Mouse (Mus musculus) kidney, embryonic 14.5 days (tissue): Measurements from ENCODE around the gene Rps6ka1. TPM values are rescaled to one million over a fixed set of nuclear protein-coding genes. Genes with fewer than 3 reads are reported as not detected.

Experiments used
- ATAC-seq: fragments of 200-750 bp; cut with Nextera tagmentation; 2 replicates; pipeline ENCODE4 v1.8.0; 2017; ENCODE audit warnings: moderate number of reproducible peaks, mild to moderate bottlenecking, moderate TSS enrichment, moderate library complexity; ENCODE audit not compliant: low FRiP score, low TSS enrichment
- H3K27ac ChIP-seq: fragments of 300-500 bp; sonication (generic); 2 replicates; pipeline ENCODE4 v1.5.1; 2014; ENCODE audit warnings: low read depth, mild to moderate bottlenecking, low read length, moderate library complexity, mixed read lengths
- H3K27me3 ChIP-seq: fragments of 300-500 bp; sonication (generic); 2 replicates; pipeline ENCODE4 v1.6.1; 2014; ENCODE audit warnings: mild to moderate bottlenecking, low read length; ENCODE audit not compliant: control insufficient read depth, insufficient read depth
- H3K36me3 ChIP-seq: fragments of 300-500 bp; sonication (generic); 2 replicates; pipeline ENCODE4 v1.6.1; 2014; ENCODE audit warnings: low read length, mixed read lengths; ENCODE audit not compliant: control insufficient read depth, insufficient read depth
- H3K4me1 ChIP-seq: fragments of 300-500 bp; sonication (generic); 2 replicates; pipeline ENCODE4 v1.6.1; 2014; ENCODE audit warnings: low read length, mixed read lengths; ENCODE audit not compliant: control insufficient read depth, insufficient read depth
- H3K4me2 ChIP-seq: fragments of 300-500 bp; sonication (generic); replicated peaks from 2 replicates; pipeline ENCODE4 v1.6.1; 2014; ENCODE audit warnings: low read depth, mild to moderate bottlenecking, low read length
- H3K4me3 ChIP-seq: fragments of 300-500 bp; sonication (generic); 2 replicates; pipeline ENCODE4 v1.5.1; 2014; ENCODE audit warnings: mild to moderate bottlenecking, low read length
- H3K9ac ChIP-seq: fragments of 300-500 bp; sonication (generic); 2 replicates; pipeline ENCODE4 v1.6.1; 2014; ENCODE audit warnings: low read depth, mild to moderate bottlenecking, low read length, moderate library complexity
- H3K9me3 ChIP-seq: fragments of 300-500 bp; sonication (generic); 2 replicates; pipeline ENCODE4 v1.6.1; 2016; ENCODE audit warnings: low read length; ENCODE audit not compliant: control insufficient read depth
- WGBS: fragments of 180-500 bp; shearing (Covaris S2); extraction: QIAGEN DNeasy Blood & Tissue Kit; methylation state at CpG from one replicate; pipeline ENCODE4 v1.1.7; 2014; 5-methylcytosine and 5-hydroxymethylcytosine counted together
- polyA plus RNA-seq: library from polyadenylated mRNA; unstranded; fragments of >200 nt; fragmentation: Nextera tagmentation; extraction: Ambion mirVana; gene quantifications from 2 replicates; pipeline ENCODE4 v1.2.1, GENCODE M21; 2014

Gene Rps6ka1
- polyA plus RNA-seq, 1 experiment from 2014 or later = 49.8 TPM

DNA sequence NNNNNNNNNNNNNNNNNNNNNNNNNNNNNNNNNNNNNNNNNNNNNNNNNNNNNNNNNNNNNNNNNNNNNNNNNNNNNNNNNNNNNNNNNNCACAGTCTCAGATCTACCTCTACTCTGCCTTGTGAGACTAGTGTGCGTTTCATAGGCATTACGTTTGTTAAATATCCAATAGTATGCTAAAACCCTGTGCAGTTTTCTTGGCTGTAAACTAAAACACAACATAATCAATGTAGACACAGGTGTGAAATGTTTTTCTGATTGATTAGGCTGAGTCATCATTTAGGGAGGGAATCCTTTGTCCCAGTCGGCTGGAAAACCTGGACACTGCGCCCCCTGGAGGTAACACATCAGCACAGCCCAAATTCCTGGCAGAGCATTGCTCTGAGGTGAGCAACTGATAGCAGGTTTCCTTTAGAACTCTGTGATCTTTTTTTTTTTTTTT is 48.2 kb downstream of the Rps6ka1 start:
- H3K27me3 ChIP-seq = no peaks in the 10 kb centered on the region
- no peak for ATAC-seq
- H3K4me3 ChIP-seq = no peak overlapping the region
- H3K4me1 ChIP-seq = no peaks in the 10 kb centered on the region
- no peaks in the 10 kb centered on the region for H3K9me3 ChIP-seq
- H3K4me2 ChIP-seq = no peak overlapping the region
- WGBS = 70% methylated on average over 4 of the region's 4 CpGs
- no peak overlapping the region for H3K27ac ChIP-seq
- no peak overlapping the region for H3K9ac ChIP-seq
- no peaks in the 10 kb centered on the region for H3K36me3 ChIP-seq

DNA sequence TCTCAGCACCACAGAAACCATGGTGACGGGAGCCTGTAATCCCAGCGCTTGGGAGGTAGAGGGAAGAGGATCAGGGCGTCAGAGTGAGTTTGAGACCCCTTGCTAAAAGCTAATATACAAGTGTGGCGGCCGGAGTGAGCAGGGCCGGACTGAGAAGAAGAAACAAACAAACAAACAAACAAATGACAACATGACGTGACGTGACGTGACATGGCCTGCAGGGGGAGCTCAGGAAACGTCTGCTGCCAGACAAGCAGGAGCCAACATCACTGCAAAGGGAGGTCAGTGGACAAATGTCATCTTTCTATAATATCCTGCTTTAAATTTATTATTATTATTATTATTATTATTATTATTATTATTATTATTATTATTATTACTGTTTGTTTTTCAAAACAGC is 51.0 kb downstream of the Rps6ka1 start:
- H3K4me3 ChIP-seq = no peak overlapping the region
- no peaks in the 10 kb centered on the region for H3K36me3 ChIP-seq
- H3K4me2 ChIP-seq = no peak overlapping the region
- WGBS = 64% methylated on average over 10 of the region's 10 CpGs
- no peaks in the 10 kb centered on the region for H3K4me1 ChIP-seq
- H3K27ac ChIP-seq = no peak overlapping the region
- no peaks in the 10 kb centered on the region for H3K27me3 ChIP-seq
- no peak for ATAC-seq
- no peak overlapping the region for H3K9ac ChIP-seq
- H3K9me3 ChIP-seq = no peaks in the 10 kb centered on the region

DNA sequence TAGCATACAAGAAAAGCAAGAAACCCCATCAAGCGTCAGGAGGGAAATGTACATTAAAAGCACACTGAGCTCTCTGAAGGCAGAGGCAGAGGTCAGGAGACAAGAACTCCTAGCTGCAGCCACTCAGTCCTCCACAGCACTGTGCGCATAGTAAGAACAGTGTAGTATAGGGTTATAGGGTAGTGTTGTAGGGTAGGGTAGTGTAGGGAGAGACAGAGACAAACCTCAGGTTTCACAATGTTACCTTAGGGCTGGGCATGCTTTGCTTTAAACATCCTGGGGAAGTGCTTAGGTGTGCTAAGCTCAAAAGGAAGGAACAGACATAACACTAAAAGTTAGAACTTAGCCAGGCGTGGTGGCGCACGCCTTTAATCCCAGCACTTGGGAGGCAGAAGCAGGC is 52.4 kb downstream of the Rps6ka1 start:
- Histone ChIP-seq H3K36me3 (no peaks in the 10 kb centered on the region), H3K4me3 (no peak overlapping the region), H3K27ac (no peak overlapping the region), H3K27me3 (no peaks in the 10 kb centered on the region), H3K9me3 (no peaks in the 10 kb centered on the region), H3K9ac (no peak overlapping the region), H3K4me1 (no peaks in the 10 kb centered on the region), H3K4me2 (no peak overlapping the region)
- WGBS = 97% methylated on average over 5 of the region's 5 CpGs
- no peak for ATAC-seq

DNA sequence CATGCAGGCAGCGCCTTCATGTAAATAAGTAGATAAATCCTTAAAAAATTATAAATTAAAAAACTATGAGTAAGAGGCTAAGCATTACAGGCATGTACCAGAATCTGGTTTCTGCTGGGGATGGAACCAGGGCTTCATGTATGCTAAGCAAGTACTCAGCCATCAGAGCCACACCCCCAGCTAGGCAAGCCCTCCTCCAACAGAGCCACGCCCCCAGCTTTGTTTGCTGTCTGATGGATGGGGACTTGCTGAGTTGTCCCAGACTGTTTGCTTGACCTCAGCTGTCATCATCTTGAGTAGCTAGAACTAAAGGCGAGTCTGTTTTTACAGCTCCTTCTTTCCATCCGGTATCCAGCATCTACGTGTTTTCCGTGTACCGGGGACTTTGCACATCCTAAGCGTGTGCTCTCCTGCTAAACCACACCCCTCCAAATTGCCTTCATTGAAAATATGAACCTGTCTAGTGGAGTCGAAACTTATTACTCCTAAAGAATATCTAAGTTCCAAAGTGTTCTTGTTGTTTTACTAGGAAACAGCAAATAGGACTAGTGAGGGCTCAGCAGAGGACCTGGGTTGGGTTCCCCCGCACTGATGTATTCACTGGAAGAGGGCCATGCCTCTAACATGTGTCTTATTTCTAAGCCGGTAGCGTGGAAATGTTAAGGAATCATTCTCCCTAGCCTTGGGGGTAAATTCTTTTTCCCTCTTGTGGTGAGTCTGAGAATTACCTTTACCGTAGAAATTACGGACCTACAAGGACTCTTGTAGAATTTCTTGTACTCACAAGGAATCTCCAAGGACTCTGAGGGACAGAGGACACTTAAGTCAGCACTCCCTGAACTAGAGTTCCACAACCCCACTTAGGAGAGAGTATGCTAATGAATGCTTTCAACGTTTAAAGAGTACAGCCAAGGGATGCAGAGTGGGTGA is 54.4 kb downstream of the Rps6ka1 start:
- Histone ChIP-seq H3K27me3 (no peaks in the 10 kb centered on the region), H3K36me3 (no peaks in the 10 kb centered on the region), H3K4me2 (no peak overlapping the region), H3K4me1 (no peaks in the 10 kb centered on the region), H3K9me3 (no peaks in the 10 kb centered on the region), H3K9ac (no peak overlapping the region), H3K4me3 (no peak overlapping the region), H3K27ac (peak overlapping the region; percentile 62; the same call in 1 of the 2 replicates)
- WGBS = 61% methylated on average over 15 of the region's 15 CpGs
- 0 out of 2 replicates have a peak, but pooled peaks have one; percentile 25 for ATAC-seq

DNA sequence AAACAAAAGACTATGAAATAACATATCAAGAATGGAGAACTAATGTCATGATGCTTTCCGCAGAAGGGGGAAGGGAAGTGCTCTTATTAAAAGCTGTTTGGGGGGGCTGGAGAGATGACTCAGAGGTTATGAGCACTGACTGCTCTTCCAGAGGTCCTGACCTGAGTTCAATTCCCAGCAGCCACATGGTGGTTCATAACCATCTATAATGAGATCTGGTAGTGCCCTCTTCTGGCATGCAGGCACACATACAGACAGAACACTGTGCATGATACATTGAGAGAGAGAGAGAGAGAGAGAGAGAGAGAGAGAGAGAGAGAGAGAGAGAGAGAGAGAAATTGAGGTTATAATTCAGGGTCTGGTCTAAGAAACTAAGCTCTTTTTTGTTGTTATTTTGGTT is 57.1 kb downstream of the Rps6ka1 start:
- no peak overlapping the region for H3K4me3 ChIP-seq
- H3K4me2 ChIP-seq = no peak overlapping the region
- ATAC-seq = no peak
- H3K9ac ChIP-seq = no peak overlapping the region
- H3K36me3 ChIP-seq = no peaks in the 10 kb centered on the region
- no peaks in the 10 kb centered on the region for H3K27me3 ChIP-seq
- H3K27ac ChIP-seq = no peak overlapping the region
- 100% methylated on average over 1 of the region's 1 CpGs for WGBS
- no peaks in the 10 kb centered on the region for H3K9me3 ChIP-seq
- 0 out of 2 replicates have a peak, but pooled peaks cover 6% of the 10 kb centered on the region for H3K4me1 ChIP-seq

DNA sequence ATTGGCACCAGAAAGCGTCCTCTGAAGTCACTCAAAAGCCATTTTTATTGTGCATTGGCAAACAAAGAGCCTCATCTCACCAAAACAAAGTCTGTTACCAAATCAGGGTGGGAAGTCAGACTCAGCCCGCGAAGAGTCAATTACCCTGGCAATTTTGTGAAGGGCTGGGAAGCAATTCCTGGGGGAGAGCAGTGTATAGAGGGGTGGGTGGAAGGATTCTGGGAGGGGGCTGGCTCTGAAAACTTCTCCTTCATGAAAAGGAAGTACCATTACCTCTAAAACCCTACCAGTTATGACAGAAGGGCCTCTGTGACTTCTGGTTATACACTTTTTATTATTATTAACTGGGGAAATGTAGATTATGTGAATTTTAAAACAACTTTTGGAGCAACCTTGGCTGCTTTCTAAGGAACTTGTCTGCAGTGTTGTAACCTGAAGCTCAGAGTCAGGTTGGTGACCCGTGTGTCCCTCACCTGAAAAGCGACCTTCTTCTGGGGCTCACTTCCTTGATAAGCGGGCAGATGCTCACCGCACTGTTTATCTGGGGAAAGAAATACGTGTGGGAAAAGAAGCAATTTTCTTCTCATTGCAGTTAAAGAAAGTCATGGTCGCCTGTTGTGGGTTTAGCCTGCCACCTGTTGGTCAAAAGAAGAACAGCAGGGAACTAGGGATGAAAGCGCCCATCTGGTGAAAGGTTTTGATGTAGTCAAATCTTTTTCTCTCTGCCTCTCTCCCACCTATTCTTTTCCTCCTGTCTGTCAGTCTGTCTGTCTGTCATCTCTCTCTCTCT is 58.1 kb downstream of the Rps6ka1 start:
- no peak overlapping the region for H3K9ac ChIP-seq
- H3K4me3 ChIP-seq = no peak overlapping the region
- no peak for ATAC-seq
- no peaks in the 10 kb centered on the region for H3K27me3 ChIP-seq
- 0 out of 2 replicates have a peak overlapping the region, but pooled peaks have one; percentile 4 for H3K4me2 ChIP-seq
- H3K36me3 ChIP-seq = no peaks in the 10 kb centered on the region
- no peak overlapping the region for H3K27ac ChIP-seq
- 0 out of 2 replicates have a peak, but pooled peaks cover 6% of the 10 kb centered on the region for H3K4me1 ChIP-seq
- H3K9me3 ChIP-seq = no peaks in the 10 kb centered on the region
- WGBS = 5% methylated on average over 10 of the region's 10 CpGs

DNA sequence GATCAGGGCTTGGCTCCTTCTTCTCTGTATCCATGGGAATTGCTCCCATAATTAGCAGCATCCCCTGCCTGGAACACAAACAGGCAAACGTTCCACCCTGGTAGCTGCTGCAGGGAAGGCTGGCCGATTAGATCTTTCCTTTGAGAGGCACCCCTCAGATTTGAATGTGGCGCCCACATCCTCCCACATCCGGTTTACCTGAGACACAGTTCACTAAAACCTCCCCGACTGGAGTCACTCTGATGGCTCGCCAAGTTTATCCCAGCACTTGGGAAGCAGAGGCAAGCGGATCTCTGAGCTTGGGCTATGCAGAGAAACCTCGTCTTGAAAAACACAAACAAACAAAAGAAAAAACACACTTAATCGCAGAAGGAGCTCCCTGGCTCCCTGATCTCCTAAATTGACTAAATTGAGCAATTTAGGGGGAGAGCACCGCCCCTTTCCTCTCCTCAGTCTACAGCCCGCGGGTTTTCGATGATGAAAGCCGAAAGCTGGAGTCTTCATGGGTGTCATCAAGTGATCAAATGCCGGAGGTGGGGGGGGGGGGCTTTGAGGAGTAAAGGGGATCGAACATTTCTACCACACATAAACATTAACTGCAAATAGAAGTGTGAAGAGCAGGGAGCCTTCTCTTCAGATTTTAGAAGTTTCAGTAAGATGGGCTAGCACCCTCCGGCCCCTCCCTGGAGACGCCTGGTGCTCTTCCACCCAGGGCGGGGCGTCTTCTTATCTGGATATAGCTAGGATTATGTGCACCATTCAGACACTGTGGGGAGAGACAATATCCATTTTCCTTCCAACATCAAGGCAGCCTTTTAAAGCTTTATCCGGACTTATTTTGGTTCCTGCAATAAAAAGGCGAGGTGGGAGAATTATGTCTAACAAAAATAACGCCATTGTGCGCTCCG is 59.5 kb downstream of the Rps6ka1 start:
- Histone ChIP-seq H3K4me1 (0 out of 2 replicates have a peak, but pooled peaks cover 6% of the 10 kb centered on the region), H3K27me3 (no peaks in the 10 kb centered on the region), H3K9me3 (no peaks in the 10 kb centered on the region), H3K27ac (no peak overlapping the region), H3K4me2 (peak overlapping the region; percentile 17), H3K36me3 (no peaks in the 10 kb centered on the region), H3K9ac (no peak overlapping the region), H3K4me3 (peak overlapping the region; percentile 2; the same call in 1 of the 2 replicates)
- no peak for ATAC-seq
- WGBS = 8% methylated on average over 25 of the region's 25 CpGs

DNA sequence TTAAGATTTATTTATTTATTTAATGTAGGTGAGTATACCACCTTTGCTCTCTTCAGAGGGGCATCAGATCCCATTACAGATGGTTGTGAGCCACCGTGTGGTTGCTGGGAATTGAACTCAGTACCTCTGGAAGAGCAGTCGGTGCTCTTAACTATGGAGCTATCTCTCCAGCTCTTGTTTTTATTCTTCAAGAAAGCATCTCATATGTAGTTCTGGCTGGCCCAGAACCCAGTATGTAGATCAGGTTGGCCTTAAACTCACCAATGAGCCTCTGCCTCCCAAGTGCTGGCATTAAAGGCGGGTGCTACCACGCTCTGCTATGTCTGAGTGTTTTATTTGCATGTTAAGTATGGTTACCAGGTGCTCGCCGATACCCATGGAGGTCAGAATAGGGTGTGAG is 60.2 kb downstream of the Rps6ka1 start:
- no peak overlapping the region for H3K4me3 ChIP-seq
- WGBS = 53% methylated on average over 6 of the region's 6 CpGs

More for the DNA sequence above, 60.2 kb downstream of the Rps6ka1 start:
- no peak for ATAC-seq
- H3K27ac ChIP-seq = no peak overlapping the region
- no peak overlapping the region for H3K4me2 ChIP-seq
- no peak overlapping the region for H3K9ac ChIP-seq
- H3K36me3 ChIP-seq = no peaks in the 10 kb centered on the region
- 0 out of 2 replicates have a peak, but pooled peaks cover 6% of the 10 kb centered on the region for H3K4me1 ChIP-seq
- H3K27me3 ChIP-seq = no peaks in the 10 kb centered on the region
- H3K9me3 ChIP-seq = no peaks in the 10 kb centered on the region
